Comparison of ENCODE assay signal across 21 mouse cellular contexts in the genomic region with DNA sequence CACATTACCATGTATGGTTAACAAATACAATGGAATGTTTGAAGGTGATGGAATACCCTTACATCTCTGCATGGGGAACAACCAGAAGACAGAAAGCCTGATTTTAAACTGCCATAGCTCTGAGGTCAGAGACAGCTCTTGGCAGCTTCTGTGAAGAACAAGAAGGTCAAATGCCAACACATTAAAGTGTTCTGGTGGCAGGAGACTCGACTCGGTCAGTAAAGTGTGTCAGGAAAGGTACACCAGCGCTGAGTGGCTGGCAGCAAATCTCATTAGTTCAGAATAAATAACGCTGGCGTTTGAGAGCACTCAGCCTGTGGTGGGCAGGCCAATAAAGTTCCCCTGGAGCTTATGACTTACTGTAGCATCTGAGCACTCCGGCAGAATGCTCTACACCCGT.
DNase-seq lines count a peak whose midpoint lies in the region; ATAC-seq and TF ChIP-seq lines count a peak whose summit lies in the region.
"Had no signal": no experiment of that assay in that cellular context is flagged by ENCODE, and none has a peak within 500 bp of the region (broad histone marks: within the 10 kb centered on the region; RNA-seq: fewer than 3 reads in every experiment).

No protein-coding gene starts in this region.

- H3K27me3 ChIP-seq in kidney, postnatal 0 days (ENCODE audit: insufficient read depth, low read length), result no peaks in the 10 kb centered on the region
- no peaks in the 10 kb centered on the region for H3K27me3 ChIP-seq in heart, postnatal 0 days (ENCODE audit: control insufficient read depth, insufficient read depth, low read length)
- H3K27me3 ChIP-seq in forebrain, embryonic 10.5 days (ENCODE audit: poor library complexity, severe bottlenecking), result no peaks in the 10 kb centered on the region
- H3K27me3 ChIP-seq: intestine, embryonic 15.5 days had no signal

- ATAC-seq in kidney, postnatal 0 days (replicated peaks; ENCODE audit: low FRiP score, low read depth), result no peak
- ATAC-seq in heart, postnatal 0 days (ENCODE audit: insufficient read depth, low read depth), result peak; percentile 69
- ATAC-seq: CD4-positive, CD25-positive, alpha-beta regulatory T cell, adult 4 months; forebrain, embryonic 14.5 days; intestine, embryonic 15.5 days had no signal

- H3K27ac ChIP-seq in kidney, postnatal 0 days, result no peak overlapping the region
- no peak overlapping the region; the same call in 1 of the 2 replicates for H3K27ac ChIP-seq in heart, postnatal 0 days (ENCODE audit: low read depth)
- H3K27ac ChIP-seq in forebrain, embryonic 10.5 days, result no peak overlapping the region
- H3K27ac ChIP-seq: embryonic facial prominence, embryonic 10.5 days; gastrocnemius, adult 2 months; hindbrain, embryonic 14.5 days; intestine, embryonic 15.5 days had no signal

- no peaks in the 10 kb centered on the region for H3K4me1 ChIP-seq in kidney, postnatal 0 days (replicated peaks; ENCODE audit: insufficient read depth, low read length)
- no peaks in the 10 kb centered on the region for H3K4me1 ChIP-seq in heart, postnatal 0 days (ENCODE audit: control insufficient read depth, insufficient read depth)
- no peaks in the 10 kb centered on the region for H3K4me1 ChIP-seq in forebrain, embryonic 10.5 days
- H3K4me1 ChIP-seq: embryonic facial prominence, embryonic 10.5 days; intestine, embryonic 15.5 days had no signal

- intact Hi-C loops in heart, postnatal 14 days (cut with DNase I), result no loop called here
- intact Hi-C loops in heart, postnatal 36 days (cut with DNase I), result no loop called here

- H3K36me3 ChIP-seq in kidney, postnatal 0 days (ENCODE audit: insufficient read depth, low read length), result no peaks in the 10 kb centered on the region
- no peaks in the 10 kb centered on the region for H3K36me3 ChIP-seq in heart, postnatal 0 days (replicated peaks; ENCODE audit: control insufficient read depth, insufficient read depth, low read length)
- H3K36me3 ChIP-seq in forebrain, embryonic 10.5 days (replicated peaks), result no peaks in the 10 kb centered on the region
- H3K36me3 ChIP-seq: embryonic facial prominence, embryonic 10.5 days; G1E; intestine, embryonic 15.5 days had no signal

- H3K9ac ChIP-seq in kidney, postnatal 0 days (ENCODE audit: low read depth, low read length), result no peak overlapping the region
- H3K9ac ChIP-seq in heart, postnatal 0 days (replicated peaks; ENCODE audit: low read depth, low read length), result no peak overlapping the region
- H3K9ac ChIP-seq: hindbrain, embryonic 14.5 days; intestine, embryonic 15.5 days had no signal

- TF ChIP-seq CTCF in kidney, postnatal 0 days (IDR thresholded peaks at IDR 0.05; ENCODE audit: low read depth), result no peak
- no peak for TF ChIP-seq CTCF in heart, postnatal 0 days (IDR thresholded peaks at IDR 0.05; ENCODE audit: low read depth)

- WGBS in kidney, postnatal 0 days, result 37% methylated on average over 7 of the region's 7 CpGs
- 48% methylated on average over 7 of the region's 7 CpGs for WGBS in heart, postnatal 0 days
- 87% methylated on average over 7 of the region's 7 CpGs for WGBS in forebrain, embryonic 10.5 days

- DNase-seq in heart, adult 11 months, result peak; percentile 92
- no peak for DNase-seq in heart, postnatal 14 days
- DNase-seq in heart, adult 9 months (ENCODE audit: low spot score in 2 of 2), result peak; percentile 17 to 18
- DNase-seq in heart, postnatal 36 days, result no peak
- peak; percentile 22 for DNase-seq in kidney, postnatal 0 days (ENCODE audit: low spot score)
- DNase-seq in kidney, postnatal 4 days, result no peak
- no peak for DNase-seq in heart, postnatal 0 days (ENCODE audit: low spot score)
- DNase-seq in forebrain, embryonic 10.5 days (ENCODE audit: extremely low spot score, low spot score), result no peak
- DNase-seq: adrenal gland, adult 8-10 months; adrenal gland, postnatal 36 days; B cell, adult 2 months; cerebellum, adult 2 months; cerebellum, postnatal 10 days; gastrocnemius, adult 2 months; gastrocnemius, postnatal 25 days had no signal

- no peak for TF ChIP-seq EP300 in heart, postnatal 0 days (IDR thresholded peaks at IDR 0.05; ENCODE audit: low read depth)

- no peak overlapping the region for H3K4me2 ChIP-seq in kidney, postnatal 0 days (ENCODE audit: low read length)
- H3K4me2 ChIP-seq in heart, postnatal 0 days (ENCODE audit: low read depth, low read length), result no peak overlapping the region
- H3K4me2 ChIP-seq: hindbrain, embryonic 14.5 days; intestine, embryonic 15.5 days had no signal

- no peak overlapping the region for H3K4me3 ChIP-seq in kidney, postnatal 0 days (replicated peaks; ENCODE audit: low read depth, low read length)
- H3K4me3 ChIP-seq in heart, postnatal 0 days (ENCODE audit: low read depth, low read length), result no peak overlapping the region
- no peak overlapping the region for H3K4me3 ChIP-seq in forebrain, embryonic 10.5 days
- H3K4me3 ChIP-seq: embryonic facial prominence, embryonic 10.5 days; gastrocnemius, adult 2 months; intestine, embryonic 15.5 days had no signal

- no peaks in the 10 kb centered on the region for H3K9me3 ChIP-seq in kidney, postnatal 0 days (replicated peaks; ENCODE audit: low read length)
- H3K9me3 ChIP-seq in heart, postnatal 0 days (replicated peaks; ENCODE audit: control insufficient read depth, low read length), result no peaks in the 10 kb centered on the region
- no peaks in the 10 kb centered on the region for H3K9me3 ChIP-seq in forebrain, embryonic 10.5 days
- H3K9me3 ChIP-seq: embryonic facial prominence, embryonic 10.5 days; G1E; intestine, embryonic 15.5 days had no signal

Comparison
In these comparisons a context has a peak if more than half of its experiments do, and no peak if none do; other contexts are left out.
1. DNase-seq: peak in heart, adult 11 months (single experiment), heart, adult 9 months (2 of 2) and kidney, postnatal 0 days (single experiment); none in heart, postnatal 14 days (0 of 2), heart, postnatal 36 days (0 of 2), kidney, postnatal 4 days (0 of 2), heart, postnatal 0 days (single experiment) and forebrain, embryonic 10.5 days (single experiment).